Mouse (Mus musculus) heart, postnatal 36 days (tissue): ENCODE measurements at regions not wholly inside any gene's neighbourhood (a gene's known extent, or its start where the extent isn't known, plus 50 kb on each side); places are given as distances from the start of the nearest gene placed in this dataset.

Experiments
- DNase-seq, 2 experiments: peaks; one replicate each; pipeline ENCODE4 v3.0.0; 2021 to 2022
- intact Hi-C: fragments of 180-260 bp; cut with DNase I; formaldehyde crosslinking; loops from one replicate; pipeline ENCODE4 v1.15.1; 2025

DNA sequence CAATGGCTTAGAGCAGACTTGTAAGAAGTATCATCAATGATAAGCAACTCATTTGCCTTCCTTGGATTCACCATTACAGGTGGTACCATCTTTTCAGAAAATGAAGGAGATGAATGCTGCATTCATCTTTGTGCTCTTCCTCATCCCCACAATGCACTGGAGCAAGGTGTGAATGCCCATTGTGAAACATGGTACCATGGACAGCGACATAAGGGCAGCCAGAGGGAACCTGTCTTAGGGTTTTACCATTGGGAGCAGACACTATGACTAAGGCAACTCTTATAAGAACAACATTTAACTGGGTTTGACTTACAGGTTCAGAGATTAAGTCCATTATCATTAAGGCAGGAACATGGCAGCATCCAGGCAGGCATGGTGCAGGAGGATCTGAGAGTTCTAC lies 60.1 kb upstream of the Kcnj6 start:
- DNase-seq, result no peak
- intact Hi-C loops, result no loop called here

- DNase-seq, result no peak
- intact Hi-C loops, result no loop called here
Observed at GRCm38 (mm10) chr16:95064423-95064822, 66.9 kb upstream of the Kcnj6 start.

DNA sequence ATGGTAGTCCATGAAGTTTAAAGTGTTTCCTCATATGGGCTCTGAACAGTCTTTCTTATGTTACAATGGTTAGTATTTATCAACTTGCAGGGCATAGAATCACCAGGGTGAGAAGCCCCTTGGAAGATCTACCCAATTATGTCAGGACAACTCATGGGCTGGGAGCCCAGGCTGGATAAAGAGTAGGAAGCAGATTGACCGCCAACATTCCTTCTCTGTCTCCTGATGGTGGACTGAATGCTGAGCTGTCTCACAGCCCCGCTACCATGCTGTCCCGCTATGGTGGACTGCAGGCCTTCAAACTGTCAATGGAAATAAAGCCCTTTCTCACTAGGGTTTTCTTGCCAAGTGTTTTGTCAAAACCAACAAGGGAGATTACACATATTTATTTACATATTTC lies 69.2 kb upstream of the Kcnj6 start:
- DNase-seq, result no peak
- intact Hi-C loops, result no loop called here

DNA sequence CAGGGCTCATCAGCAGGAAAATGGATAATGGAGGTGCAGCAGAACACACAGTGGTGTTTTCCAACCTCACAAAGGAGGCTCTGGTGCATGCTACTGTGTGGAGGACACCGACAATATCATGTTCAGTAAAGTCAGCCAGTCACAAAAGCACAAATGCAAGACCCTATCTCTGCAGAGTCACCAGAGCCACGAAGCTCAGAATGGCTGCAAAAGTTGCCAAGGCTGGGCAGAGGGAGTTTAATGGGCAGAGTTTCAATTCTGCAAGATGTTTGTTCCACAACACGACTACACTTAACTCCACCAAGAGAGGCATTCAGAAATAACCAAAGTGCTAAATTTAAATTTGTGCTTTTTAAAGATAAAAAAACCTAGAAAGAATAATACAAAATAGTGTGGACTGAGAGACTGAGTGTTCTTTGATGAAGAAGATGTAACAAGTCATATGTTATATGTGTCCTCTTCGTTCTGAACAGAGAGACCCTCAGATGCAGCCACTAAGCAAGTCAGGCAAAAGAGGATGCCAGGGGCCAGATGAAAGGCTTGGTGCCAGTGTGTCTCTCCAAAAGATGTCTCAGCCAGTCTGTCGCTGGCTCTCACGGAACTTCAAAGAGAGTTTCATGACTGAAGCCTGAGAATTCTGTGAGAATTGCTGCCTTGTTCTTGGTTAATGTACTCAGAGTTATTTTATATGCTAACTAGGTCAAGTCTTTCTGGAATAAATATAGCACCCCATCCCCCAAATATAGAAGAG lies 95.1 kb upstream of the Kcnj6 start:
- DNase-seq, result no peak
- intact Hi-C loops, result no loop called here

GRCm38 (mm10) chr16:95093753-95094152 lies 96.3 kb upstream of the Kcnj6 start:
- peak; percentile 9 to 21 for DNase-seq
- intact Hi-C loops, result no loop called here

- intact Hi-C loops, result no loop called here
Observed at GRCm38 (mm10) chr16:95100954-95101353, 103.5 kb upstream of the Kcnj6 start.

GRCm38 (mm10) chr16:95117531-95117930 lies 120.0 kb upstream of the Kcnj6 start:
- no peak for DNase-seq
- intact Hi-C loops, result no loop called here

More at GRCm38 (mm10) chr16:95100954-95101353, 103.5 kb upstream of the Kcnj6 start:
- no peak for DNase-seq

GRCm38 (mm10) chr16:95119293-95119692 lies 121.8 kb upstream of the Kcnj6 start:
- DNase-seq, result no peak
- intact Hi-C loops, result no loop called here

DNA sequence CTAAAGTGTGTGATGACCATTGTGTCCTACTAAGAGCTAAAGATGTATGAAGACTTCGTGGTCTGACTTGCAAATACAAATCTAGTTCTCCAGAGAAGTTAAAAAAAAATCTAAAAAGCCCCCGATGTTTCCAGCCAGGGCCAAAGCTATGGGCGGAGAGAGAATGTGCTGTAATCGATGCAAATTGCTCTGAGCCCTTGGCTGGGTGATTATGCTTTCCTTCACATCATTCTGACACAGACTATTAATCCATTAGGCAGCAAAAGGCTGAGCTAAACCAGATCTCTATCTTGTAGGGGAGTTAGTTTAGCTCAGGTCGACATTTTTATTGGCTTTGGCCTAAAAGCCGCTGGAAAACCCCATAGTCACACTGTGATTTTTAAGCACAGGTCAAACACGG lies 124.5 kb upstream of the Kcnj6 start:
- intact Hi-C loops, result no loop called here
- no peak for DNase-seq

DNA sequence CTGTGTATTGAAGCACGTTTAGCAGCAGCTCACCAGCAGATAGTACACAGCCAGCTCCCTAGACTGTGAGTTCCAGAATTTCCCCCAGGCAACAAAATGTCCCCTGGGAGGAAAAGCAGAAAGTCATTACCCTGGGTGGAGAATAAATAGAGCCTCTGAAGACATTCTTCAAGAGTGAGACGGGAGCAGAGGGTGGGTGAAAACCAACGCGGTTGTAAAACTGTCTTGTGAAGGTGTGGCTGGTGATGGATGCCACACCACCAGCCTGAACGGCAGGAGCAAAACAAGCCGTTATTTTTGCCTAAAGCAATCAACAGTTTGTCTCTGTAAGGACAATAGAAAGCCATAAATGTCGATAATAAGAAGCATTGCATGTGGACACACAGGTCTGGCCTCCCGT lies 129.7 kb upstream of the Kcnj15 start:
- intact Hi-C loops, result no loop called here
- no peak for DNase-seq

DNA sequence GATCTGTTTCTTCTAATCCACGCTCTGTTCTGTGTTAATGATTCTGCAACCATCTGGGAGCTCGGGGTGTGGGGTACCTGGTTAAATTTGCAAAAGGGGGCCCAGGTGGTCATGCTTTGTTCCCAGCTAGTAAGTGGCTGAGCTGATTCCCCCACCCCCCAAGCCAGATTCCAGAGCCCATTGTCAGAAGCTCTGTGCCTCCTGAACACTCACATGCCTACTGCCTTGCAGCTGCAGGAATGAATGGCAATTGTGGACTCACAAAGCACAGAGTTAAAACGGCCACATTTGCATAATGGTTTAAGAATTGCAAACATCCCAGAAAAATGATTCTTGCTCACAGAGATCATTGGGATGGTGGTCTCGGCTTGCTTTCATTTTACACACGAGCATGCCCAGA lies 125.5 kb upstream of the Kcnj15 start:
- no peak for DNase-seq
- intact Hi-C loops, result no loop called here

DNA sequence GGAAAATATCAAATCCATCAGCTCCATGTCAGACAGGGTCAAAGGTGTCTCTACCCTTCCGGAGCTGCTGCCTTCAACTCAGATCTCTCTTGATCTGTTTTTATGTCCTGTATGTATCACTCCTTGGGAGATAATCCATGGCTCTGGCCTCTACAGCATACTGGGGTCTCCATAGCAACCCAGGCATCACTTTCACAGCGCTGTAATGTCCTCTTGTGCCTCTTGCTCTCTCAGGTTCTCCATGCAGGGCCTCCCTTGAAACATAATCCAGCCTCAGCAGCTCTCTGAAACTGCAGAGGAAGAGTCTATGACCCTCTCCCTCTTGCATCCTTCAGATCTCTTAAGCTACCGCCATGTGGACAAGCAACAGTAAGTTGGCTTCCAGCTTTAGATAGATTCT lies 118.5 kb upstream of the Kcnj15 start:
- intact Hi-C loops, result no loop called here
- no peak for DNase-seq

DNA sequence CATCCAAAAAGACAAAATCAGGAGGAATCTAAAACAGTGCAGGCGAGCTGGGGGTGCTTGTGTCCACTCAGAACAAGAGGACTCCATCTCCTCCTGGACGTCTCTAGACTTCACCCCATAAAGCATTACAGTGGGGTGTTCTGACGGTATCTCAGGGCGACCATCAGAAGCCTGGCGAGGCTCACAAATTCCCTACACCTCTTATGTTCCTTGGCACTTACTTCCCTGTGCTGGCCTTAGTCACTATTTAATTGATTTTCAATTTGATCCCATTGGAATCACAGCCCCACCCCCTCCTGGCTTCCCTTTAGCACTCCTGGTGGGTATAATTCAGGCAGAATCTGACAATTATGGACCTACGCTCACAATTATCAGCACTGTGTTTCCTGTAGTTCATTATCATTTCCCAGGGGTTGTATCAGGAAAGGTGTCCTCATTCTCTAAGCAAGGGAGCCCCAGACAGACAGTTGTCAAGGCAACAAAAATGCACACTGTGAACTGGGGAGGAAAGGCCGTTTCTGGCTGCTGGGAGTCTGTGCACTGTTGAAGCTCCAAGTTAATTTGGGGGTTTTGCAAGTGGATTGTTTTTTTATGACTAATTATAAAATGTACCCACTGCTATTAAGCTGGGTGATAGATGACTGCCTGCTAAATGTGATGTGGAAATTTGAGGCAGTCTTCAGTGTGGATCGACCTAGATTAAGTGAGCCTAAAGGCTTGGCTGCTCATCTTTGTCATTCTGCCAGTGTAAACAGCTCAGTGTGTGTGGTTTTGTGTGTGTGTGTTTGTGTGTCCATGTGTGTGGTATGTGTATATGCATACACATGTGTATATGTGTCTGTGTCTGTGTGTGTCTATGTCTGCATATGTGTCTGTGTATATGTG lies 115.6 kb upstream of the Kcnj15 start:
- DNase-seq, result no peak
- intact Hi-C loops, result no loop called here

DNA sequence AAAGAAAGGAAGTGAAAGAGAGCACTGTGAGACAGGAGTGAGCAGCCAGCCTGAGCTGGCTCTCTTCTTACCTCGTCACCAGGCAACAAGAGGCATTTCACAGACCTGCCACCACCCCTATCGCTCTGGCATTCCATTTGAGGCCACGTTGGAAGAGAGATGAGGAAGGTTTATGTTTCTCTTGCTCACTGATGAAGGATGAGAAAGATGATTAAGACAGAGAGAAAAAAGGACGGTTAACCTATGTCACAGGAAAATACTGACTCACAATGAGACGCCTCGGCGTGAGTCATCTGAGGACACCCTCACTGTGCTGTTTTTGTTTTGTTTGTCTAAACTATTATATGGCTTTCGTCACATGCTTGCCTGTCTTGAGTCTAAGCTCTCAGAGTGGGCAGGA lies 106.9 kb upstream of the Kcnj15 start:
- no peak for DNase-seq
- intact Hi-C loops, result no loop called here

- intact Hi-C loops, result no loop called here
- DNase-seq, result no peak
Observed at GRCm38 (mm10) chr16:95151499-95151898, 105.9 kb upstream of the Kcnj15 start.

- intact Hi-C loops, result no loop called here
Observed at GRCm38 (mm10) chr16:95151914-95152313, 105.4 kb upstream of the Kcnj15 start.

GRCm38 (mm10) chr16:95152742-95153383 lies 104.5 kb upstream of the Kcnj15 start:
- no peak for DNase-seq
- intact Hi-C loops, result no loop called here

More at GRCm38 (mm10) chr16:95151914-95152313, 105.4 kb upstream of the Kcnj15 start:
- no peak for DNase-seq

- intact Hi-C loops, result no loop called here
- no peak for DNase-seq
Observed at GRCm38 (mm10) chr16:95168349-95168748, 89.0 kb upstream of the Kcnj15 start.

DNA sequence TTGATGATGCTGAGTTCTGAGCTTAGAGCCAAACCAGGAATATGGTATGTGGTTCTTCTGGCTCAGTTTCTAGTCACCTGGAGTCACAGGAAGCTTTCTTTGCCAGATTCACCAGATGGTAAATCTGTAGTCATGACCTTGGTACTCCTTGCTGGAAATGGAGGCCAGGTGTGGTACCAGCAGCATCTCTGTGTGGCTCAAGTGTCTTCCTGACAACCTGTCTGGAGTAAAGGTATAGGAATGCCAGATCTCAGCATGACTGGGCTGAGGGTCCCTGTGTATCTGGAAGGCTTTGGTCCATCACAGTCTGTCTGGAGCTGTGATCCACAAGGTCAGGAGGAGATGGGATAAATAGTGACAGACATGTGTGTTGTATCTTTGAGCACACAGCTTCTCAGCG lies 88.0 kb upstream of the Kcnj15 start:
- intact Hi-C loops, result no loop called here
- no peak for DNase-seq

- no peak for DNase-seq
- intact Hi-C loops, result no loop called here
Observed at GRCm38 (mm10) chr16:95180562-95180961, 76.8 kb upstream of the Kcnj15 start.

GRCm38 (mm10) chr16:95185341-95185740 lies 72.0 kb upstream of the Kcnj15 start:
- intact Hi-C loops, result no loop called here
- DNase-seq, result no peak
